Mouse (Mus musculus): Measurements from ENCODE around the gene Fcgr1. TPM values are rescaled to one million over a fixed set of nuclear protein-coding genes. Genes with fewer than 3 reads are reported as not detected.
"Not testable (repeated sequence)": the region's sequence is repeated elsewhere in the genome, so short reads cannot be mapped to it uniquely, and the experiment has no call there.

The Fcgr1 gene
- polyA plus RNA-seq, 1 experiment = 0.05 TPM

GRCm38 (mm10) chr3:96331438-96331837 is 37.7 kb upstream of the Fcgr1 start:
- TF ChIP-seq REST (IDR thresholded peaks at IDR 0.05; ENCODE audit: insufficient read depth, insufficient read length) (no peak), MYOD1 (IDR thresholded peaks at IDR 0.05; ENCODE audit: control insufficient read depth in 1 of 3, insufficient read length in 2 of 3, low read depth in 2 of 3) (no peak), POLR2A (IDR thresholded peaks at IDR 0.05; ENCODE audit: insufficient read length, low read depth) (no peak), TCF12 (IDR thresholded peaks at IDR 0.05; ENCODE audit: insufficient read depth, poor library complexity, severe bottlenecking) (no peak), E2F4 (IDR thresholded peaks at IDR 0.05; ENCODE audit: insufficient read depth) (no peak), CEBPB (IDR thresholded peaks at IDR 0.05; ENCODE audit: insufficient read depth, poor library complexity, severe bottlenecking) (no peak), SRF (IDR thresholded peaks at IDR 0.05; ENCODE audit: control insufficient read depth, insufficient read length, low read depth) (no peak), MAX (IDR thresholded peaks at IDR 0.05; ENCODE audit: low read depth) (no peak)
- no peaks in the 10 kb centered on the region for H3K36me3 ChIP-seq (ENCODE audit: control insufficient read depth, insufficient read depth)
- no peaks in the 10 kb centered on the region for H3K79me2 ChIP-seq (ENCODE audit: control insufficient read depth, insufficient read depth)
- no peak overlapping the region for H3ac ChIP-seq (ENCODE audit: control insufficient read depth, insufficient read length)
- no peak overlapping the region for H3K4me3 ChIP-seq
- H3K4me2 ChIP-seq (ENCODE audit: low read depth) = no peak overlapping the region
- H3K27me3 ChIP-seq (ENCODE audit: control insufficient read depth, insufficient read depth, insufficient read length) = peaks cover 5% of the 10 kb centered on the region

DNA sequence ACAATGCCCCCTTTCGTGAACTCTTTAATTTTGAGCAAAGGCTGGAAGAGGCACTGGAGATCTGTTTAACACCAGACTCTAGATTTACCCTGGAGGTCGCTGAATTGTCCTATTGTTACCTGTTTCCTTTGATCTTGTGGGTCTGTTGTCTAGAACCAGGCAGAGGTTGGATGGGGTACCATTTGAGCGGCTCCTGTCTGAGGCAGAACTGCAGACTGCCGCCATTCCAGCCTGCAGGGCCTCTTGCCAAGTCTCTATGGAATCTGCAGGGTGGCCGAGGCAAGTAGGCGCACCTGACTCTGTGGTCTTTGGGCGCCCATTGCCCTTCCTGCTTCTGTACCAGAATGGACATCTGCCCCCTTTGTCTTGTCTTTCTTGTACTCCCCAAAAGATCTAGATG is 36.8 kb upstream of the Fcgr1 start:
- H3K4me2 ChIP-seq (ENCODE audit: low read depth) = no peak overlapping the region
- H3K27me3 ChIP-seq (ENCODE audit: control insufficient read depth, insufficient read depth, insufficient read length) = peaks cover 11% of the 10 kb centered on the region
- no peak overlapping the region for H3ac ChIP-seq (ENCODE audit: control insufficient read depth, insufficient read length)
- TF ChIP-seq SRF (IDR thresholded peaks at IDR 0.05; ENCODE audit: control insufficient read depth, insufficient read length, low read depth) = no peak
- TF ChIP-seq POLR2AphosphoS2 (IDR thresholded peaks at IDR 0.05; ENCODE audit: insufficient read length, low read depth) = no peak
- no peak for TF ChIP-seq POLR2A (IDR thresholded peaks at IDR 0.05; ENCODE audit: insufficient read length, low read depth)
- TF ChIP-seq USF1 (IDR thresholded peaks at IDR 0.05; ENCODE audit: low read depth) = no peak
- TF ChIP-seq TCF12 (IDR thresholded peaks at IDR 0.05; ENCODE audit: insufficient read depth, poor library complexity, severe bottlenecking) = no peak
- TF ChIP-seq MYOG (IDR thresholded peaks at IDR 0.05; ENCODE audit: control insufficient read depth in 1 of 3, insufficient read depth in 1 of 3, insufficient read length in 2 of 3, low read depth in 2 of 3) = no peak
- TF ChIP-seq CEBPB (IDR thresholded peaks at IDR 0.05; ENCODE audit: insufficient read depth, poor library complexity, severe bottlenecking) = no peak
- no peak for TF ChIP-seq REST (IDR thresholded peaks at IDR 0.05; ENCODE audit: insufficient read depth, insufficient read length)
- TF ChIP-seq MYOD1 (IDR thresholded peaks at IDR 0.05; ENCODE audit: control insufficient read depth in 1 of 3, insufficient read length in 2 of 3, low read depth in 2 of 3) = no peak
- no peak for TF ChIP-seq E2F4 (IDR thresholded peaks at IDR 0.05; ENCODE audit: insufficient read depth)
- no peak for TF ChIP-seq TCF3 (IDR thresholded peaks at IDR 0.05; ENCODE audit: insufficient read length, low read depth)
- TF ChIP-seq MAX (IDR thresholded peaks at IDR 0.05; ENCODE audit: low read depth) = no peak
- no peaks in the 10 kb centered on the region for H3K79me2 ChIP-seq (ENCODE audit: control insufficient read depth, insufficient read depth)
- H3K36me3 ChIP-seq (ENCODE audit: control insufficient read depth, insufficient read depth) = no peaks in the 10 kb centered on the region
- H3K4me3 ChIP-seq = no peak overlapping the region

DNA sequence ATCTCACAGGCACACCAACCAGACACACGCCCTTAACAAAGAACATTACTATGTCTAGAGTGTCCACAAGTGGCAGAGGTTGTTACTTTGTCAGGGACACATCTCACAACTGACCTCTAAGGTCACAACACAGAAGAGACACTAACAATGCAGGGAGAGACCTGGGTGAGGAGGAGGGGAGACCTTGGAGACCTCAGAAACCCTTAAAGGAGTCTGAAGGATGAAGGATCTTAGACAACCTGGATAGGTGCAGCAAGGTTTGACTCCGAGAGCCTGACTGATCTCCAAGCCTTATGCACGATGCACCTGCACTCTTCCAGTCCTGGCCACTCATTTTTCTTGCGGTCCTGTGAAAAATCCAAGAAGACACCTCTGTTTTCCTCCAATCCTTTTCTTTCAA is 36.4 kb upstream of the Fcgr1 start:
- Histone ChIP-seq H3K4me2 (ENCODE audit: low read depth) (no peak overlapping the region), H3K27me3 (ENCODE audit: control insufficient read depth, insufficient read depth, insufficient read length) (peaks cover 11% of the 10 kb centered on the region), H3K4me3 (no peak overlapping the region), H3K79me2 (ENCODE audit: control insufficient read depth, insufficient read depth) (no peaks in the 10 kb centered on the region), H3K36me3 (ENCODE audit: control insufficient read depth, insufficient read depth) (no peaks in the 10 kb centered on the region), H3ac (ENCODE audit: control insufficient read depth, insufficient read length) (no peak overlapping the region)
- TF ChIP-seq E2F4 (IDR thresholded peaks at IDR 0.05; ENCODE audit: insufficient read depth) (no peak), MYOD1 (IDR thresholded peaks at IDR 0.05; ENCODE audit: control insufficient read depth in 1 of 3, insufficient read length in 2 of 3, low read depth in 2 of 3) (no peak), CEBPB (IDR thresholded peaks at IDR 0.05; ENCODE audit: insufficient read depth, poor library complexity, severe bottlenecking) (no peak), POLR2AphosphoS2 (IDR thresholded peaks at IDR 0.05; ENCODE audit: insufficient read length, low read depth) (no peak), TCF12 (IDR thresholded peaks at IDR 0.05; ENCODE audit: insufficient read depth, poor library complexity, severe bottlenecking) (no peak), MAX (IDR thresholded peaks at IDR 0.05; ENCODE audit: low read depth) (no peak), TCF3 (IDR thresholded peaks at IDR 0.05; ENCODE audit: insufficient read length, low read depth) (no peak), SRF (IDR thresholded peaks at IDR 0.05; ENCODE audit: control insufficient read depth, insufficient read length, low read depth) (no peak), MYOG (IDR thresholded peaks at IDR 0.05; ENCODE audit: control insufficient read depth in 1 of 3, insufficient read depth in 1 of 3, insufficient read length in 2 of 3, low read depth in 2 of 3) (no peak), USF1 (IDR thresholded peaks at IDR 0.05; ENCODE audit: low read depth) (no peak), REST (IDR thresholded peaks at IDR 0.05; ENCODE audit: insufficient read depth, insufficient read length) (no peak), POLR2A (IDR thresholded peaks at IDR 0.05; ENCODE audit: insufficient read length, low read depth) (no peak)

DNA sequence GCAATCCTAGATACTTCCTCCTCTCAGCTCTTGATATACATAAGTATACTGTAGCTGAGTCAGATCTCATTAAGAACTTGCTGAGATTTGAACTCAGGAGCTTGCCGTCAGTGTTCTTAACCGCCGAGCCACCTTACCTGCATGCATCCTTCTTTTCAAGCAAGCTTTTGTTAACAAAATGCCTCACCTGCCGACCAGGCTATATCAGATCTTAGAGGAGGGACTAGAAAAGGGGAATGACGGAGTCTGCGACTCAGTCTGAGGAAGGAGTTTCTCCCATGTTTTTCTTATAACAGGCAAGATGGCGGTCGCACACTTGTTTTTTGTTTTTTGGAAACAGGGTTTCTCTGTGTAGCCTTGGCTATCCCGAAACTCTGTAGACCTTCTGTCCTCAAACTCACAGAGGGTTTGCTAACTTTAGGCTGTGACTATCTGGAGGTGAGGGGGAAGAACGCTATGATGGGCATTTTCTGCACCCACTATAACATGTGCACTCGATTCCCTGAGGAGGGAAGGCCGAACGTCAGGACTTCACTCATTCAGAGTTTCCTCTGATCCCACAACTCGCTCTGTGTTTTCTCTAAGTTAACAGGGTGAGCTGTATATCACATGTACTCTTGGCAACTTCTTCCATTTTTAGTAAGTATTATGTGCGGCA is 35.1 kb upstream of the Fcgr1 start:
- Histone ChIP-seq H3K27me3 (ENCODE audit: control insufficient read depth, insufficient read depth, insufficient read length) (peaks cover 11% of the 10 kb centered on the region), H3K4me3 (peak overlapping the region; percentile 22), H3K4me2 (ENCODE audit: low read depth) (peak overlapping the region; percentile 68), H3K36me3 (ENCODE audit: control insufficient read depth, insufficient read depth) (no peaks in the 10 kb centered on the region), H3K79me2 (ENCODE audit: control insufficient read depth, insufficient read depth) (no peaks in the 10 kb centered on the region), H3ac (ENCODE audit: control insufficient read depth, insufficient read length) (no peak overlapping the region)
- TF ChIP-seq TCF12 (IDR thresholded peaks at IDR 0.05; ENCODE audit: insufficient read depth, poor library complexity, severe bottlenecking) (no peak), TCF3 (IDR thresholded peaks at IDR 0.05; ENCODE audit: insufficient read length, low read depth) (no peak), POLR2A (IDR thresholded peaks at IDR 0.05; ENCODE audit: insufficient read length, low read depth) (no peak), MAX (IDR thresholded peaks at IDR 0.05; ENCODE audit: low read depth) (no peak), REST (IDR thresholded peaks at IDR 0.05; ENCODE audit: insufficient read depth, insufficient read length) (no peak), MYOD1 (IDR thresholded peaks at IDR 0.05; ENCODE audit: control insufficient read depth in 1 of 3, insufficient read length in 2 of 3, low read depth in 2 of 3) (no peak), CEBPB (IDR thresholded peaks at IDR 0.05; ENCODE audit: insufficient read depth, poor library complexity, severe bottlenecking) (no peak), POLR2AphosphoS2 (IDR thresholded peaks at IDR 0.05; ENCODE audit: insufficient read length, low read depth) (no peak), E2F4 (IDR thresholded peaks at IDR 0.05; ENCODE audit: insufficient read depth) (no peak), MYOG (IDR thresholded peaks at IDR 0.05; ENCODE audit: control insufficient read depth in 1 of 3, insufficient read depth in 1 of 3, insufficient read length in 2 of 3, low read depth in 2 of 3) (no peak), USF1 (IDR thresholded peaks at IDR 0.05; ENCODE audit: low read depth) (no peak), SRF (IDR thresholded peaks at IDR 0.05; ENCODE audit: control insufficient read depth, insufficient read length, low read depth) (no peak)

DNA sequence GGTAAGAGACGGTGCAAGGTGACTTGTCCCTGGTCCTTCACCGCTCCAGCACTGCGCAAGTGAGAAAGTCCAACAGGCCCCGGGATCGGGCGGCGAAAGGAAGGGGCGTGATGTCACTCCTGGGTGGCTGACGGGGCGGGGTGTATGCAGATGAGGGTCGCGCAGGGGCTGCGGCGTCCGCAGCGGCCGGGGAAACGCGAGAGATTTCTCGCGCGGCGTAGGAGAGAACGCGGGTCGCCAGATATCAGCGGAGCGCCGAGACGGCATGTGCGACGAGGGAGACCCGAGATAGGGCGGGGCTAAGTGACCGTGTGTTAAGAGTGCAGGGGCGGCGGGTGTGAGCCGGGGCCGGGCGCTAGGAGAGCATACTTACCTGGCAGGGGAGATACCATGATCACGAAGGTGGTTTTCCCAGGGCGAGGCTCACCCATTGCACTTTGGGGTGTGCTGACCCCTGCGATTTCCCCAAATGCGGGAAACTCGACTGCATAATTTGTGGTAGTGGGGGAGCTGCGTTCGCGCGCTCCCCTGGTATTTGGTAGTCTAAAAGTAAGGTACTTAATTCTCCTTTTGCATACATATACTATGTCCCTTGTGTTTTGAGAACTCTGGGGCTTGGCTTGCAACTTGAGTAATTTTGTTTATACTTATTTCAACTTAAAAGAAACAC is 34.4 kb upstream of the Fcgr1 start:
- Histone ChIP-seq H3K27me3 (ENCODE audit: control insufficient read depth, insufficient read depth, insufficient read length) (peaks cover 11% of the 10 kb centered on the region), H3K4me2 (ENCODE audit: low read depth) (peak overlapping the region; percentile 68), H3K4me3 (peak overlapping the region; percentile 22)
- H3K79me2 ChIP-seq (ENCODE audit: control insufficient read depth, insufficient read depth); H3ac ChIP-seq (ENCODE audit: control insufficient read depth, insufficient read length); H3K36me3 ChIP-seq (ENCODE audit: control insufficient read depth, insufficient read depth): not testable (repeated sequence)
